Mouse (Mus musculus): ENCODE measurements around the gene Commd2.

GRCm38 (mm10) chr3:57673586-57673985 is 22.1 kb upstream of the Commd2 start:
- TF ChIP-seq MYC (IDR thresholded peaks at IDR 0.05; ENCODE audit: low read depth, low read length) (peak; percentile 92), POLR2A (IDR thresholded peaks at IDR 0.05; ENCODE audit: low read depth, low read length) (no peak), TBP (conservative IDR thresholded peaks at IDR 0.05; ENCODE audit: low read depth, low read length) (0 out of 2 replicates have a peak, but pooled peaks have one; percentile 22), CHD1 (IDR thresholded peaks at IDR 0.05; ENCODE audit: low read depth, low read length) (no peak), NRF1 (IDR thresholded peaks at IDR 0.05; ENCODE audit: low read depth, low read length) (no peak), EP300 (IDR thresholded peaks at IDR 0.05; ENCODE audit: low read length) (peak; percentile 96), MAX (IDR thresholded peaks at IDR 0.05; ENCODE audit: low read length) (peak; percentile 85), CTCF (conservative IDR thresholded peaks at IDR 0.05 in 1 of 2, IDR thresholded peaks at IDR 0.05 in 1 of 2; ENCODE audit: low read depth in 2 of 2, low read length in 2 of 2) (no peak), RCOR1 (conservative IDR thresholded peaks at IDR 0.05; ENCODE audit: low read depth, low read length) (no peak), ZKSCAN1 (IDR thresholded peaks at IDR 0.05; ENCODE audit: borderline replicate concordance, low read depth, low read length) (no peak), MAZ (IDR thresholded peaks at IDR 0.05; ENCODE audit: low read depth, low read length) (no peak)
